Mouse (Mus musculus) central nervous system, embryonic 14 days (tissue): ENCODE results near the gene Ms4a4d. TPM values are rescaled to one million over a fixed set of nuclear protein-coding genes. Genes with fewer than 3 reads are reported as not detected.

ENCODE experiments used
- polyA plus RNA-seq: library from polyadenylated mRNA; depleted of rRNA; stranded (reverse); fragments of >200 nt; gene quantifications from 2 replicates; pipeline ENCODE4 v1.2.3, GENCODE M21; 2012; rRNA removed

Gene Ms4a4d
- polyA plus RNA-seq: 0.06 and 0.20 TPM in 2 replicates

GRCm38 (mm10) chr19:11536593-11536992, at the start of gene Ms4a4d:
Gene Ms4a4d, plus strand, starts transcription at chr19:11536801.

GRCm38 (mm10) chr19:11516246-11516645, 20.4 kb upstream of the Ms4a4d start, which contains the start of gene Ms4a6b:
Gene Ms4a6b, plus strand, starts transcription at chr19:11516512.

GRCm38 (mm10) chr19:11604603-11605002, 68.0 kb downstream of the Ms4a4d start, which contains the start of gene Ms4a6d:
Gene Ms4a6d, minus strand, starts transcription at chr19:11604849.

Other genes with a start within 250 kb of the Ms4a4d start
- 0.16 TPM in 2 replicates for gene Ms4a14, start 222.3 kb upstream of the Ms4a4d start, polyA plus RNA-seq
- 1.6 and 2.2 TPM in 2 replicates for gene Ms4a7, start 200.7 kb upstream of the Ms4a4d start, polyA plus RNA-seq
- 0.41 TPM in 2 replicates for gene Ms4a4a, start 161.3 kb upstream of the Ms4a4d start, polyA plus RNA-seq
- 0.47 and 0.85 TPM in 2 replicates for gene Ms4a4c, start 132.0 kb upstream of the Ms4a4d start, polyA plus RNA-seq
- 0.14 TPM in 2 replicates for gene Ms4a4b, start 93.2 kb upstream of the Ms4a4d start, polyA plus RNA-seq
- 4.0 and 4.7 TPM in 2 replicates for gene Ms4a6c, start 67.4 kb upstream of the Ms4a4d start, polyA plus RNA-seq
- gene Gm8369, start 50.9 kb upstream of the Ms4a4d start, polyA plus RNA-seq: 0.09 and 0.10 TPM in 2 replicates
- gene Ms4a6b, start 20.3 kb upstream of the Ms4a4d start, polyA plus RNA-seq: 3.5 and 3.6 TPM in 2 replicates
- 3.3 and 4.4 TPM in 2 replicates for gene Ms4a6d, start 68.0 kb downstream of the Ms4a4d start, polyA plus RNA-seq
- gene Ms4a2, start 86.9 kb downstream of the Ms4a4d start, polyA plus RNA-seq: 0.05 and 0.15 TPM in 2 replicates
- gene Ms4a3, start 104.0 kb downstream of the Ms4a4d start, polyA plus RNA-seq: 0.14 and 0.24 TPM in 2 replicates
- gene Oosp2, start 123.8 kb downstream of the Ms4a4d start, polyA plus RNA-seq: not detected in 2 replicates
- gene Oosp1, start 154.3 kb downstream of the Ms4a4d start, polyA plus RNA-seq: not detected in 2 replicates
- gene Oosp3, start 160.3 kb downstream of the Ms4a4d start, polyA plus RNA-seq: not detected in 2 replicates
- gene Gif, start 210.8 kb downstream of the Ms4a4d start, polyA plus RNA-seq: not detected in 2 replicates
- 32.7 and 34.8 TPM in 2 replicates for gene Mrpl16, start 233.6 kb downstream of the Ms4a4d start, polyA plus RNA-seq